Mouse (Mus musculus) neural tube, embryonic 13.5 days (tissue): Measurements from ENCODE around the gene Krtap13. TPM values are rescaled to one million over a fixed set of nuclear protein-coding genes. Genes with fewer than 3 reads are reported as not detected.

ENCODE experiments used
- ATAC-seq: fragments of 200-750 bp; cut with Nextera tagmentation; 2 replicates; pipeline ENCODE4 v1.8.0; 2017; ENCODE audit warnings: low read depth, mild to moderate bottlenecking, moderate TSS enrichment, moderate library complexity
- H3K27ac ChIP-seq: fragments of 300-500 bp; sonication (generic); replicated peaks from 2 replicates; pipeline ENCODE4 v1.5.1; 2015; ENCODE audit warnings: moderate library complexity, mild to moderate bottlenecking, inconsistent platforms
- H3K27me3 ChIP-seq: fragments of 300-500 bp; sonication (generic); 2 replicates; pipeline ENCODE4 v1.6.1; 2015; ENCODE audit warnings: mild to moderate bottlenecking, inconsistent platforms
- H3K36me3 ChIP-seq: fragments of 300-500 bp; sonication (generic); 2 replicates; pipeline ENCODE4 v1.6.1; 2015; ENCODE audit warnings: mild to moderate bottlenecking, inconsistent platforms
- H3K4me1 ChIP-seq: fragments of 300-500 bp; sonication (generic); replicated peaks from 2 replicates; pipeline ENCODE4 v1.6.1; 2015; ENCODE audit warnings: inconsistent platforms
- H3K4me2 ChIP-seq: fragments of 300-500 bp; sonication (generic); 2 replicates; pipeline ENCODE4 v1.6.1; 2015; ENCODE audit warnings: inconsistent platforms, mild to moderate bottlenecking, moderate library complexity
- H3K4me3 ChIP-seq: fragments of 300-500 bp; sonication (generic); 2 replicates; pipeline ENCODE4 v1.5.1; 2015; ENCODE audit warnings: mild to moderate bottlenecking, inconsistent platforms
- H3K9ac ChIP-seq: fragments of 300-500 bp; sonication (generic); 2 replicates; pipeline ENCODE4 v1.6.1; 2015; ENCODE audit warnings: moderate library complexity, mild to moderate bottlenecking, inconsistent platforms
- H3K9me3 ChIP-seq: fragments of 300-500 bp; sonication (generic); 2 replicates; pipeline ENCODE4 v1.6.1; 2016; ENCODE audit warnings: inconsistent platforms
- whole genome bisulfite sequencing: fragments of 180-500 bp; shearing (Covaris S2); methylation state at CpG from one replicate; pipeline ENCODE4 v1.1.7; 2015; 5-methylcytosine and 5-hydroxymethylcytosine counted together
- polyA plus RNA-seq: library from polyadenylated mRNA; unstranded; fragments of >200 nt; fragmentation: Nextera tagmentation; extraction: Ambion mirVana; gene quantifications from 2 replicates; pipeline ENCODE4 v1.2.1, GENCODE M21; 2015

Krtap13 gene
- polyA plus RNA-seq, 1 experiment from 2014 or later = not detected

DNA sequence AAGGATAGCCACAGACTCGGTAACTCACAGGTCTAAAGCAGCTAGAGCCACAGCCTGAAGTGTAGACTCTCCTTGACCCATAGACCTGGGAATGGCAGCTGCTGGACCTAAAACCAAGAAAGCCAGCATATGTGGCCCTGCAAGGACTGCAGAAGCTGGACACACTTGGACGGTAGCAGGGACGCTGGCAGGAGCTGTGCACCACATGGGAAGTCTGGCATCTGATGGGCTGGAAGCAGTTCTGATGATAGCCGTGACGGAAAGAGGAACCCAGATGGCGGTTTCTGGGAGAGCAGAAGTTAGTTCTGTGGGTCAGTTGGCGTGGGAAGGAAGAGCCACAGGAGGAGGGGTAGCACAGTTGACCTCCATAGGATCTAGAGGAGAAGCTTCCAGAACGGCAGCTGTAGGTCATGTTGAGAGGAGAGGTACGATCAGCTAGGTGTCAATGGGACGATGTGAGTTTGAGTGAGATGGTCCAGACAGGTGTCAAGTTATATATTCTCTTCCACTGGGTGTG, 43.9 kb downstream of the Krtap13 start, which contains the start of gene 2310061N02Rik:
Gene 2310061N02Rik (minus strand): TSS at position 467 of the 517 bp plus-strand sequence.
- Histone ChIP-seq H3K9ac (no peak within 1 kb of the TSS), H3K36me3 (no peaks in the 10 kb centered on the region), H3K4me2 (no peak within 1 kb of the TSS), H3K9me3 (no peaks in the 10 kb centered on the region), H3K27ac (no peak within 1 kb of the TSS), H3K4me1 (no peaks in the 10 kb centered on the region), H3K27me3 (no peaks in the 10 kb centered on the region), H3K4me3 (no peak within 1 kb of the TSS)
- ATAC-seq = no peak
- WGBS = 91% methylated on average over 10 of the region's 10 CpGs

DNA sequence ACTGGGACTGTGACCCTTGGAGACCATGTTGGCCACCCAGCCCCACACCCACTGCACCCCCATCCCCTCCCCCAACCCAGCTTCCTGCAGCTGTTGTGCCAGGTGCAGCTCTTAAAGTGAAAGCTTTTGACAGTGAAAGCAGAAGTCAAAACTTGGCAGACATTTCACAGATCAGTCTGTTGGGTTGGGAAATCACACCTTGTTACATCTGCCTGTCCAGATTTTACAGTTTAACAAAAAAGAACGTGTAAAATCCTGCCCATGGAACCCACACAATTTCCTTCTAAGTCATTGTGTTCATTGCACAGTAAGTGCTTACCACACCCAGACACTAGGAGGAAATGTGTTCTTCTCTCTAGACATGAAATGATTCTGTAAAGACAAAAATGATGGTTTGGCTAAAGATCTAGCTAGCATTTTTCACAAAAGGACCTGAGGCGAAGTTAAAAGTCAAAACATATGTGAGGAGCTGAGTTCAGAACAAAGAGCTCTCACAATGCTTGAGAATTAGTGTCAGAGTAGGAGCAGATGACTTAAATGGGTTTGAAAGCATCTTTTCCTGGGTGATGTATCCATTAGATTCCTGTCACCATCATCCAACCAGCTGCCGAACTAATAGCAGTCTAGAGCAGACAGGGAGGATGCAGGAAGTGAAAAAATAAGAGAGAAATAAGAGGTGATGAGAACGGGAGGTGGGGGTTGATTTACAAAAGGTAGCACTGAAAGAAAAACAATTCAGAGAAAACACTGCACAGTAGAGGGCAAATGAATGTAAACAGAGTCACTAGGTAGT, 50.2 kb downstream of the Krtap13 start:
- ATAC-seq = no peak
- Histone ChIP-seq H3K4me2 (no peak overlapping the region), H3K4me1 (no peaks in the 10 kb centered on the region), H3K27ac (no peak overlapping the region), H3K36me3 (no peaks in the 10 kb centered on the region), H3K4me3 (no peak overlapping the region), H3K9ac (no peak overlapping the region), H3K9me3 (no peaks in the 10 kb centered on the region), H3K27me3 (no peaks in the 10 kb centered on the region)
- 65% methylated on average over 4 of the region's 4 CpGs for WGBS

Other genes starting within 250 kb of the Krtap13 start
- gene Cldn17, start 244.7 kb downstream of the Krtap13 start, polyA plus RNA-seq = not detected in 2 replicates
- gene Cldn8, start 188.5 kb downstream of the Krtap13 start, polyA plus RNA-seq = 0.44 TPM in 1 of 2 replicates, not detected in the other
- gene Krtap24-1, start 139.4 kb downstream of the Krtap13 start, polyA plus RNA-seq = not detected in 2 replicates
- gene 2310079G19Rik, start 124.0 kb downstream of the Krtap13 start, polyA plus RNA-seq = not detected in 2 replicates
- gene Krtap26-1, start 103.8 kb downstream of the Krtap13 start, polyA plus RNA-seq = not detected in 2 replicates
- gene Krtap27-1, start 80.0 kb downstream of the Krtap13 start, polyA plus RNA-seq = not detected in 2 replicates
- not detected in 2 replicates for gene 2310061N02Rik, start 43.7 kb downstream of the Krtap13 start, polyA plus RNA-seq
- gene Krtap13-1, start 22.8 kb downstream of the Krtap13 start, polyA plus RNA-seq = not detected in 2 replicates
- not detected in 2 replicates for gene 2310034C09Rik, start 7.2 kb upstream of the Krtap13 start, polyA plus RNA-seq
- not detected in 2 replicates for gene 2310057N15Rik, start 22.6 kb upstream of the Krtap13 start, polyA plus RNA-seq
- gene Gm5965, start 26.3 kb upstream of the Krtap13 start, polyA plus RNA-seq = not detected in 2 replicates
- not detected in 2 replicates for gene Gm20741, start 60.6 kb upstream of the Krtap13 start, polyA plus RNA-seq
- not detected in 2 replicates for gene Krtap15, start 68.6 kb upstream of the Krtap13 start, polyA plus RNA-seq
- gene Krtap14, start 74.5 kb upstream of the Krtap13 start, polyA plus RNA-seq = not detected in 2 replicates
- not detected in 2 replicates for gene Krtap19-1, start 117.8 kb upstream of the Krtap13 start, polyA plus RNA-seq
- gene Krtap19-2, start 122.6 kb upstream of the Krtap13 start, polyA plus RNA-seq = not detected in 2 replicates
- gene Krtap19-3, start 126.4 kb upstream of the Krtap13 start, polyA plus RNA-seq = not detected in 2 replicates
- gene Krtap19-4, start 133.5 kb upstream of the Krtap13 start, polyA plus RNA-seq = not detected in 2 replicates
- not detected in 2 replicates for gene Krtap19-5, start 144.8 kb upstream of the Krtap13 start, polyA plus RNA-seq
- not detected in 2 replicates for gene Krtap19-9b, start 180.6 kb upstream of the Krtap13 start, polyA plus RNA-seq
- gene Krtap16-3, start 211.2 kb upstream of the Krtap13 start, polyA plus RNA-seq = not detected in 2 replicates